Mouse (Mus musculus) MEL (cell line): ENCODE results near the gene Mlxip.

ENCODE experiments used
- CHD2 ChIP-seq: IDR thresholded peaks from 2 replicates; pipeline ENCODE4 v1.6.1; 2011; ENCODE audit warnings: low read length, improper control_type of control experiment
- CTCF ChIP-seq, 3 experiments: IDR thresholded peaks in 2 of 3; conservative IDR thresholded peaks in 1 of 3; 2 replicates each; pipeline ENCODE4 v1.5.1; 2011 to 2012; ENCODE audit warnings: low read length in 3 of 3, low read depth in 2 of 3, mild to moderate bottlenecking in 2 of 3, improper control_type of control experiment in 1 of 3, inconsistent platforms in 1 of 3, mixed read lengths in 1 of 3, moderate library complexity in 1 of 3; ENCODE audit not compliant: control insufficient read depth in 1 of 3, insufficient read depth in 1 of 3, poor library complexity in 1 of 3, severe bottlenecking in 1 of 3
- EP300 ChIP-seq, 2 experiments: IDR thresholded peaks; 2 replicates each; pipeline ENCODE4 v1.6.1; 2011; ENCODE audit warnings: improper control_type of control experiment in 2 of 2, low read length in 2 of 2, low read depth in 1 of 2, mild to moderate bottlenecking in 1 of 2
- ETS1 ChIP-seq: IDR thresholded peaks from 2 replicates; pipeline ENCODE4 v1.6.1; 2012; ENCODE audit warnings: low read depth, mild to moderate bottlenecking, inconsistent platforms, low read length, improper control_type of control experiment, moderate library complexity
- MAX ChIP-seq: IDR thresholded peaks from 2 replicates; pipeline ENCODE4 v1.6.1; 2011; ENCODE audit warnings: low read length, improper control_type of control experiment
- MAZ ChIP-seq: IDR thresholded peaks from 2 replicates; pipeline ENCODE4 v1.6.1; 2012; ENCODE audit warnings: low read depth, mild to moderate bottlenecking, inconsistent platforms, low read length, improper control_type of control experiment
- MXI1 ChIP-seq: IDR thresholded peaks from 2 replicates; pipeline ENCODE4 v1.6.1; 2011; ENCODE audit warnings: mild to moderate bottlenecking, low read depth, low read length, improper control_type of control experiment
- TBP ChIP-seq: IDR thresholded peaks from 2 replicates; pipeline ENCODE4 v1.8.0; 2011; ENCODE audit warnings: low read depth, low read length, improper control_type of control experiment
- ZMIZ1 ChIP-seq: IDR thresholded peaks from 2 replicates; pipeline ENCODE4 v1.6.1; 2012; ENCODE audit warnings: low read depth, mild to moderate bottlenecking, inconsistent platforms, low read length, improper control_type of control experiment, moderate library complexity
- ZNF384 ChIP-seq: IDR thresholded peaks from 2 replicates; pipeline ENCODE4 v1.6.1; 2012; ENCODE audit warnings: low read depth, mild to moderate bottlenecking, inconsistent platforms, low read length, improper control_type of control experiment

DNA sequence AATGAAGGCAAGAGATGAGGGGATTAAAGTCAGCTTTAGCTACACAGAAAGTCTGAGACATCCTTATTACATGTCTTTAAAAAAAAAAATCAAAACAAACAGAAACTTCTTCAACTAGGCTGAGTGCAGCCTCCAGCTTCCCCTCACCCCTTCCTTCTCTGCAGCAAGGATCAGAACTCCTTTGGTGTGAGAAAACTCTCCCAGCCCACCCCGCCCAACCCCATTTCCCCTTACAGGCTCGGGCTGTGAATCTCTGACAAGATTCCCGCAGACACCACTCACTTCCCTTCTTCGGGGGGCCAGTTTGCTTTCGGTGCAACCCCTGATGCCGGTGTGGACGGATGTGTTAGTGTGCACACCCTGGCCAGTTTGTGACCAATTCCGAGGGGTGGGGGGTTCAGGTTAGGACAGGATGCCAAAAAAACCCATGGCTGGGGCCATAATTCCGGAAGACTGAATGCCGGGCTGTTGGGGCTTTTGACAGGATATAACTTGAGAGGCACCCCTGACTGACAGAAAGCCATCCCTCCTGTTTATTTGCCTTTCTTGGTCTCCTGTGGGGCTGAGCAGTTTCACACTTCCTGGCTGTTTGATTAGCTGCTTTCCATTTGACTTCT is 76.3 kb downstream of the Mlxip start:
- no peak for TF ChIP-seq ZMIZ1
- no peak for TF ChIP-seq MAX
- TF ChIP-seq TBP, result no peak
- no peak for TF ChIP-seq MAZ
- no peak for TF ChIP-seq CTCF (IDR thresholded peaks at IDR 0.05 in 2 of 3, conservative IDR thresholded peaks at IDR 0.05 in 1 of 3; ENCODE audit: control insufficient read depth in 1 of 3, insufficient read depth in 1 of 3, low read depth in 2 of 3, low read length in 3 of 3, poor library complexity in 1 of 3, severe bottlenecking in 1 of 3)
- no peak for TF ChIP-seq EP300 (IDR thresholded peaks at IDR 0.05; ENCODE audit: low read depth in 1 of 2, low read length in 2 of 2)
- TF ChIP-seq ZNF384, result no peak
- no peak for TF ChIP-seq CHD2
- TF ChIP-seq ETS1, result no peak
- TF ChIP-seq MXI1, result no peak
